In the genomic region with DNA sequence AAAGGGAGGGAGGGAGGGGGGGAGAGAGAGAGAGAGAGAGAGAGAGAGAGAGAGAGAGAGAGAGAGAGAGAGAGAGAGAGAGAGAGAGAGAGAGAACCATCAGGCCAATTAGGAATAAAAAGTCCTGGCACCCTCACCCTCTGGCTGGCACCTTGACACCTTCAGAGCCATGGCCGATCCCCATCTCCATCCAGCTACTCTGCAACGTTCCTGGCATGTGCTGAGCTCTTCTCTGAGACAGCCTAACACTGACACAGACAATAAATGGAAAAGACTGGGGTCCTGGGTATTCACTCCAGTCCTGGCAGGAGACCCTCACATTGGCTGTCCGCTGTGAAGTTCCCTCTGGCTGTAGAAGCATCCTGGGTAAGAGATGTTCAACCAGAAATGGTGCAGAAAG, we compare ENCODE assay signal across 23 mouse cellular contexts.
DNase-seq lines count a peak whose midpoint lies in the region; ATAC-seq lines count a peak whose summit lies in the region.
"Had no signal": no experiment of that assay in that cellular context is flagged by ENCODE, and none has a peak within 500 bp of the region (broad histone marks: within the 10 kb centered on the region; RNA-seq: fewer than 3 reads in every experiment).

No protein-coding gene starts in this region.

- 70% methylated on average over 3 of the region's 3 CpGs for WGBS in liver, embryonic 11.5 days

- H3K9ac ChIP-seq in liver, embryonic 11.5 days (ENCODE audit: low read depth, low read length) = no peak overlapping the region
- H3K9ac ChIP-seq: embryonic facial prominence, embryonic 12.5 days; forebrain, embryonic 13.5 days; forebrain, embryonic 15.5 days; forebrain, postnatal 0 days had no signal

- H3K9me3 ChIP-seq in liver, embryonic 11.5 days (ENCODE audit: control insufficient read depth, low read length) = no peaks in the 10 kb centered on the region
- H3K9me3 ChIP-seq: embryonic facial prominence, embryonic 10.5 days; embryonic facial prominence, embryonic 12.5 days; forebrain, embryonic 13.5 days; forebrain, embryonic 15.5 days; G1E had no signal

- no peak for ATAC-seq in liver, embryonic 11.5 days (replicated peaks; ENCODE audit: low FRiP score)
- ATAC-seq: activated CD4-positive, CD25-positive, alpha-beta regulatory T cell, adult 4 months; CD4-positive, CD25-positive, alpha-beta regulatory T cell, adult 4 months; forebrain, embryonic 13.5 days; forebrain, embryonic 15.5 days; forebrain, postnatal 0 days; Patski had no signal

- H3K4me3 ChIP-seq in liver, embryonic 11.5 days (ENCODE audit: low read depth, low read length) = no peak overlapping the region
- H3K4me3 ChIP-seq: embryonic facial prominence, embryonic 10.5 days; embryonic facial prominence, embryonic 12.5 days; forebrain, embryonic 13.5 days; forebrain, embryonic 15.5 days had no signal

- H3K27ac ChIP-seq in liver, embryonic 11.5 days (ENCODE audit: low read depth, low read length) = no peak overlapping the region
- H3K27ac ChIP-seq: embryonic facial prominence, embryonic 10.5 days; embryonic facial prominence, embryonic 12.5 days; forebrain, embryonic 13.5 days; forebrain, embryonic 15.5 days had no signal

- no peaks in the 10 kb centered on the region for H3K36me3 ChIP-seq in liver, embryonic 11.5 days (ENCODE audit: control insufficient read depth, insufficient read depth, low read length)
- H3K36me3 ChIP-seq: embryonic facial prominence, embryonic 10.5 days; embryonic facial prominence, embryonic 12.5 days; forebrain, embryonic 15.5 days; G1E had no signal

- DNase-seq in cerebellum, postnatal 10 days = peak; percentile 70 to 77
- DNase-seq in cerebellum, postnatal 36 days = no peak
- DNase-seq in heart, adult 11 months = peak; percentile 78
- DNase-seq in heart, adult 18-20 months = no peak
- DNase-seq in liver, embryonic 11.5 days (ENCODE audit: low spot score) = peak; percentile 20
- no peak for DNase-seq in liver
- DNase-seq: adrenal gland, adult 8-10 months; adrenal gland, postnatal 14 days; adrenal gland, postnatal 36 days; B cell, adult 2 months; cerebellum, adult 11 months; cerebellum, adult 18-20 months; cerebellum, adult 8-10 months; cerebellum, adult 9-11 months; forebrain, postnatal 0 days had no signal

- no peak overlapping the region for H3K4me2 ChIP-seq in liver, embryonic 11.5 days
- H3K4me2 ChIP-seq: embryonic facial prominence, embryonic 12.5 days; forebrain, embryonic 13.5 days; forebrain, embryonic 15.5 days had no signal

- no peaks in the 10 kb centered on the region for H3K4me1 ChIP-seq in liver, embryonic 11.5 days (replicated peaks; ENCODE audit: control insufficient read depth, insufficient read depth, low read length)

- H3K27me3 ChIP-seq in liver, embryonic 11.5 days (replicated peaks; ENCODE audit: control insufficient read depth, insufficient read depth, low read length) = no peaks in the 10 kb centered on the region; the same call in 1 of the 2 replicates
- H3K27me3 ChIP-seq: embryonic facial prominence, embryonic 12.5 days; forebrain, embryonic 13.5 days; forebrain, embryonic 15.5 days had no signal

Comparison
In these comparisons a context has a peak if more than half of its experiments do, and no peak if none do; other contexts are left out.
1. DNase-seq: peak in cerebellum, postnatal 10 days (2 of 2), heart, adult 11 months (single experiment) and liver, embryonic 11.5 days (single experiment); none in cerebellum, postnatal 36 days (0 of 2), heart, adult 18-20 months (0 of 2) and liver (single experiment).